Mouse (Mus musculus) c-Kit-positive CD71-positive TER-119-negative erythroid progenitor cells, embryonic 14.5 days (primary cell): ENCODE data around the gene Lix1.
A peak's percentile ranks its signal among the peaks of the same experiment; 100 is the strongest.

Experiments
- DNase-seq: peaks from one replicate; pipeline ENCODE4 v3.0.0-alpha.2; 2013; ENCODE audit warnings: low read depth

Lix1 gene

DNA sequence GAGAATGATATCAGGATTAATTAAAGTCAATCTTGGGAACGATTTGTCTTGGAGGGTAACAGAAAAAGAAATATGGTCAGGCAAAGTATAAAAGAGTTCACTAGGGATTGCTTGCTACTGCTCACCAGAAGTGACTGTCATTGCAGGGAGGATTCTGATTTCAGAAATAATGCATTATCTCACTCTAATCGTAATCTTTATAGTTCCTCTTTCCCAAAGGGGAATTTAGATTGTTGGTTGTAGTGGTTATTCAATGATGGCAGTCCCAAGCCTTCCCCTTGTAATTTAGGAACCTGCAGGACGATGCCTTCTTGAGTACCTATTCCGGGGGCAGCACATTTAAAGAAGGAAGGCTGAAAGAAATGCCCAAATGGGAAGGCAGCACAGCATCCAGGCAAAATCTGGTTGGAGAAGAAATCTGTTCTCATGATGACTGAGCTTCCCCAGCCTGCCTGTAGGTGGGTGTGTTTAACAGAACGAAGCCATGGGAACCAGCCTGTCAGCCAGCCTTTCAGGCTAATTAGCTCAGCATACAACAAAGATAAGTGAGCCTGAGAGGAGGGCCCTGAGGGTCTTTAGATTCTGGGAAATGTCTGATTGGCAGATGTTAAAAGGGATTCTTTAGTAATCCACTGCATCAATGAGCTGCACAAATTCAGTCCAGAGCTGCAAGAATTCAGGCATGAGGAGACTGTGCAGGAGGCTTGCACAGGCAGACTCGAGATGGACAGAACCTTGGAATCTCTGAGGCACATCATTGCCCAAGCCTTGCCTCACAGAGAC lies at the start of gene Lix1:
Gene Lix1, plus strand, starts transcription at position 451 of the 783 bp plus-strand sequence.
- DNase-seq: no peak

DNA sequence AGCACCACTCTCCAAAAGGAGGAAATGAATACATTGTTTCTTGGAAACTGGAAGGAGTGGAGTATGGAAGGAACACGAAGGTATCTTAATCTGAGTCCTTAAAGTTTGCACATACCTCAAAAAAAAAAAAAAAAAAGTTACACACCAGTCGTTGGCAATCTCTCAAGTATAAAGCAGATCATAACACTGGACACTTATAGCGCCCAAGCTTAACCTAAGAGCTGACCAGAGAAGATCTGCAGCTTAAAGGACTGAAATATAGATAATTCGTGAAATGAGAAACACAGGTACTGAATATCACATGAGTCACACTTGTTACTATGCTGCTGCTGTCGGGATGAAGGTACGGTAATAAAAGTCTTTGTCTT lies 28.9 kb upstream of the Lix1 start:
- DNase-seq: no peak

DNA sequence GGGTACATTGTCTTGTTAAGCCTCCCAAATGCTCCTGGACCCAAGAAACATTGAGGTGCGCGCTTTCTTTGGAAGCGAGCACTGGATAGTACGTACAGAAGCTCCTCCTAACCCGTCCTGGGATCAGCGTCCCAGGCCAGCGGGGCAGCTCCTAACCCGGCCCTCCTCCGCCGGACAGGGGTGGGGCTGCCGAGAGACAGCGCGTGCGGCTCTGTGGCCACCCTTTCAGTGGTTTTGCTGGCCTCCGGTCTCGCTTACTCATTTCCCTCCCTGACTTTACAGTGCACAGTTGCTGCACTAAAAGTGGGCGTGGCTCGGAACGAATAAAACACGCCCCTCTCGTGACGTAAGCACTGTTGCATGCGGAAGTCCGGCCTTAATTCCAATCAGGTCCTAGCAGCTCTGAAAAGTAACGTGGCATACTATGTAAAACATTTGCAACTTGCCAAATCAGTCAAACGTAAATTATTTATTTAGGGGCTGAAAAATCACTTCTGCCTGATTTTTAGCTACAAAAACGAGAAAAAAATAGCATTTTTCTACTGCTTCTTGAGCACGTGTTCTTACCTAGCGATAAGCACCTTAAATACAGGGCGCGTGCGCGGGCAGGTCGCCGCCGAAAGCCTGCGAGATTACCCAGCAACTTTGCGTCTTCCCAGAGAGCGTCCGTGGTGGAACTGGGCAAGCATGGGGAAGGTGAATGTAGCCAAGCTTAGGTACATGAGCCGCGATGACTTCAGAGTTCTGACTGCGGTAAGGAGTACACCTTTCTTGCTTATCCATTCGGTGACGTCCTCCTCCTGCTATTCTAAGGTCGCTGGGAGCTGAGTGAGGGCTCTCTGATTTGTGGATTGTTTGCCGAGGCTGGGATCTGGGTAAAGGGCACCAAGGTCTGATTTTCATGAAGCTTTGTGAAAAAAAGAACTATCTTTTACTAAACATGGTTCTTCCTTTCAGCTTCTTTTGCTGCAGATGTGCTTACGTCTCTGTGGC lies 28.3 kb upstream of the Lix1 start, which contains the start of gene Riok2:
Gene Riok2, plus strand, starts transcription at position 392 of the 993 bp plus-strand sequence.
- DNase-seq: peak; percentile 99

DNA sequence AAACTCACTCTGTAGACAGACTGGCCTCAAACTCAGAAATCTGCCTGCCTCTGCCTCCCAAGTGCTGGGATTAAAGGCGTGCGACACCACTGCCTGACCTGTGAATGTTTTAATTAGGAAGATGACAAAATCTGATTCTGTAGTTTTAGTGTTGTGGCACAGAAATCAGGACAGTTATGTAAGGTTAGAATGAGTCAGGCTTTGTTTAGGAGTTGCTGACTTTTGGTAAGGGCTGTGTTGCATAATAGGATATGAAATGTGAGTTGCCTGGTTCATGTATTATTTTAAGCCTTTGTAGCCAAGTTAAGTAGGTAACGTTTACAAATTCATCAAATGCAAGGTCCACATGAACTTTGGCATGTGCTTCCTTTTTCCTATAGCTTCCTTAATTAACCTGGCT lies 26.9 kb upstream of the Lix1 start:
- no peak for DNase-seq

DNA sequence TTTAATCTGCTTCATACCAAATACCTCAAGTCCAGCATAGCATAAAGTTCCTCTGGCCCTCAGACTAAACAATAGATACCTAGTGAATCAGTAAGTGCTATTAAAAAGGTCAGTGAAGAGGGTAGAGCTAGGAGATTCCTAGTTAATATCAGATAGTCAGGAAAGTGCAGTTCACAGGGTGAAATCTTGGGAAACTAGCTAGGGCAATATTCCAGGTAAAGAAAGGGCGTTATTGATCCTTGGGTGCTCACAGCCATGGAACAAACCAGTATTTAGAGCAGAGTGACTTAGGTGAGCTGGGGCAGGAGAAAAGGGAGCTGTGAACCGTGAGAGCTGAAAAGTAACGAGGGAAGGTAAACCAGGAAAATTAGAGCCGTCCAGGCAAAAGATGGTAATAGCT lies 18.8 kb upstream of the Lix1 start:
- DNase-seq: no peak

DNA sequence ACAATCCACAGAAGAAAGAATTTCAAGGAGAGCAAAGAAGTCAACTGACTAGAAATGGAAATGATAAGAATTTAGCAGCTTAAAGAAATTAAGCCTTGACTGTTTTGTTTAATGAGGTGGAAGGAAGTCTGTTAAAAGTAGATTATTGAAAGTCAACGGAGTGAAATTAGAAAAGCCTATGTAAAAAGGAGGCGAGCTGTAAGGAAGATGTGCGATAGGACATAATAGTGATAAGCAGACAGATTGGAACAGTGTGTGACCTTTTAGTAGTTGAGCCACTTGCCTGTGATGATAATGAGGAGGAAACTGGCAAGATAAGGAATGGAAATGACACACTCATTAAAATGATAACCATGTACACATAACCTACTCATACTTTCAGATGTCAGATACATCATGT lies 18.0 kb upstream of the Lix1 start:
- no peak for DNase-seq

DNA sequence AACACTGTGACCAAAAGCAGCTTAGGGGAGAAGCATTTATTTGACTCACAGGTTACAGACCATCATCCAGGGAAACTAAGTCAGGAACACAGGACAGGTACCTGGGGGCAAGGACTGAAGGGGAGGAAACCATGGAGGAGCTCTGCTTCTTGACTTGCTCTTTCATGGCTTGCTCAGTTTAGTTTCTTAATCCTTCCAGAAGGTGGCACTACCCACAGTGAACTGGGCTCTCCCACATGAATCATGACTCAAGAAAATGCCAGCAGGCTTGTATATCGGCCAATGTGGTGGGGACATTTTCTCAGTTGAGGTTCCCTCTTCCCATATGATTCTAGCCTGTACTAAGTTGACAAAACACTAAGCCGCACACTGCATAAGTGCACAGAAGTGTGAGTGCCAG lies 16.4 kb upstream of the Lix1 start:
- DNase-seq: no peak

DNA sequence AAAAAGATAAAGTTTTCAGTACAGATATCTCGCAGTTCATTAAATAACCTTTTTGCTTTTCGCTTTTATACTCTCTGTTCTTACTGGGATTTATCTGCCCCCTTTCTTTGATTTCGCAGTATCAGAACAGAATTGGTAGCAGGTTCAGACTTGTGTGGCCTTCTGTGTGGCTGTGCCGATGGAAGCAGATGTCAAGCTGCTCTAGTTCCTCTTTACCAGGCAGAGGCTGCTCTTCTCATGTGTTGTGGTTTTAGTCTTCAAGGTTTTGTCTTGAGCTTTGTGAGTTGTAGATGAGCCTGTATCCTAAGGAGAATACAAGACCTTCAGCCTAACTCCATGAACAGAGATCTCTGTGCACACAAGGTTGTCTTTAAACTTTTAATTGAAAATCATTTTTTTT lies 10.6 kb upstream of the Lix1 start:
- no peak for DNase-seq

DNA sequence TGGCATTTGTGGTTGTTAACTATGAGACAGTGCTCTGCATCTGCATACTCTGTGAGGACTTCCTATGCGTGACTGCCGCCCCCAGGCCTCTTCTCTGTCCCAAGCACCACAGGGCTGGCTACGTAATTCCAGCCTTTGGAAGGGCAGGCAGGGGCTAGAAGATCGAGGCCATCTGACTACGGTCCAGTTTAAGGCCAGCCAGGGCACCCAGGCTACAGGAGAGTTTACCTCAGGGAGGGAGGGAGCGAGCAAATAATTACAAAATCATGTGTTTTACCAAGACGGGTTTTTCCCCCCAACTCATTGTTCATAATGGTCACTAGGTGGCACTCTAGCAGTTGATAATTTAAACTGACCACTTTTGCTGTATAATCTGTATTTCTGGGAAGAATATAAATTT lies 9.6 kb upstream of the Lix1 start:
- no peak for DNase-seq

DNA sequence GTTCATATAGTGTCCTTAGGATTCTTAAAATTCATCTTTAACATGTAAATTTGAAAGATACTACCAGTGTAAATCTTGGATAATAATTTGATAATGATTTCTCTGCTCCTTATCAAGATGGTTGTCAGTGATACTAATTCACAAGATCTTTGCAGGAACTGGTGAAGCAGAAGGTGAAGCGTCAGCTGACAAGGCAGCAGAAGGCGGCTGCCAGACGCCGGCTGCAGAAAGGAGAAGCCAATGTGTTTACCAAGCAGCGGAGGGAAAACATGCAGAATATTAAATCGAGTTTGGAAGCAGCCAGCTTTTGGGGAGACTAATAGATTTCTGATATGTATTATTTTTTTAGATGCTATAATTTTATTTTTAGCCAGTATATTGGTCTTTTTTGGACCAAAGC lies 9.2 kb upstream of the Lix1 start:
- DNase-seq: no peak

DNA sequence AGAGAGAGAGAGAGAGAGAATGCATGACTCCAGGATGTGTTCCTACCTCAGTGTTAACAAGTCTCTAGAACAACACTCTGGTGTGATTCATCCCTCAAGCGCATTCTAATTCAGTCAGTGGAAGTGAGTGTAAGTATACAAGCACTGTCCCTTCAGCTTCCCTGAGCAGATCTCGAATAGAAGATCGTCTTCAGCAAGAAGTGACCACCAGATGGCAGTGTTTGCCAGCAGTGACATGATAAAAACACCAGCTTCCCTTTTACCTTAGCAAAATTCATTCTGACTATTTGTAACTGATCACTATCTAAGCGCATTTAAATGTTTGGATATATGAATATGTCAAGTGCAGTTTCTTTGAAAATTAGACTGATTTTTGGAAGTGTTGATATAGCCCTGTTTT lies 8.1 kb upstream of the Lix1 start:
- peak; percentile 65 for DNase-seq

DNA sequence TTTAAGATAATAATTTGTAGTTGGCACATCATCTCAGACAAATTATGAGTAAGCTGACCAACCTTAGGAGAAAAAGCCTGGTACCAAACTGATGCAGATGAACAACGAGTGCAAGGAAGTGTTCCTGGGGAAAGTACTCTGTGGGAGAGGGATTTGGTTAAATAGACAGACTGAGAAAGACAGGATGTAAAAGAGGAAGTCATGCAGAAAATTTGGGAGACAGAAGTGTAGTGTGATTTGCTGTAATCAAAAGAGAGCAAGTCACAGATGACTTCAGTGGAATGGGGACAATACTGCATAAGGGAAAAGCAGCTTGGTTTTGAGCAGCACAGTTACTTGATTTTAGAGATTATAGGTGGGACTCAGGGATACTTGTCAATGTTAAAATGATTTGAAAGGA lies 5.6 kb upstream of the Lix1 start:
- no peak for DNase-seq

DNA sequence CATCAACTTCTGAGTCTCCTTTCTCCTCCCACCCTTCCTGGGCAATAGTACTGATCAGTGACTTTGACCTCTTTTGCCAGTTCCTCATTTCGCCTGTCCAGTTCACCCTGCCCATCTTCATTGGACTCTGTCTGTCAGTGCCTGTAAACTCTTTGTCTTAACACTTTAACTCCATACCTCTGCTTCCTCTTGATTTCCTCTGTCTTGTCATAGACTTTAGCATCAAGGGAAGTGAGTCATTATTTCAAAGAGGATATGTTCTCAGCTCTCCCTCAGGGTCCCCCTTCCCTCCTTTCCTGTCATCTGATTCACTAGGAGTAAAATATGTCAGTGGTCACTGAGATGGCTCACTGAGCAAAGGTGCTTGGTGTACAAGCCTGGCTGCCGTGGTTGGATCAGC lies 3.8 kb upstream of the Lix1 start:
- no peak for DNase-seq

DNA sequence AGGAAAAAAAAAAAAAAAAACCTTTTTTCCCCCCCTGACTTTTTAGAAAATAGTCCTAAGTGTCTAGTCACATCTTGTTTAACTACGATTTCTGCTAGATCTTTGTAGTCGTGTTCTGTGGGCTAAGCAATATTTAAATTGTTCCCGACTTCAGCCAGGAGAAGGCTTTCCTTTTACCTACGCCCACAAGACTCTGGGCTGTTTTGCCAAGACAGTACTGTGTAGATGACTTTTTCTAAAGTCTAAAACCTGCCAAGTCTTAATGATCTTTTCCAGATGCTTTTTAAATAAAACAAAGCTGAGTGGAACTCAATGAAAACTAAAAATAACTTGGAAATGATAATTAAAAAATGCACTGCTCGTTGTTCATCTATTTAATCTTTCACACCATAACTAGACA lies 566 bp downstream of the Lix1 start:
- DNase-seq: no peak

DNA sequence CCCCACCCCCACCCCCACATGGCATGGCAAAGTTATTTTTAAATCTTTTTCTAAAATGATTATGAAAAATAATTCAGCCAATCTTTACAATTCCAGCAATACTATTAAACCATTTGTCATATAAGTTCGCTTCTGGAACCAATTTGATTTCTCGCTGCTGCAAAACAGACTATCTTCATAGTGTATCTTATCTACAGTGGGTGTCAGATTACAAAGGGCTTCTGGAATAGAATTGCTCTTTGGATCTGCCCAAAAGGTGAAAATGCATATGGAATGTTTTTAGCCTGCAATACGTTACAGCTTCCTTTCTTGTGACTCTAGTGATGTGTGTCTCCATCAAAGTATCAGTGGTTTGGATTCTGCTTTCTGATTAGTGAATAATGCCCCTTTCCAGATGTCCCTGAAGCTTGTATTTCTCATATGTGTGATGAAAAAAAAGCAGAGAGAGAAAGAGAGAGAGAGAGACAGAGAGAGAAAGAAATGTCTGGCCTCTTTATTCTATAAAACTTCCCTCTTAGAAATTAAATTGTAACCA lies 1.2 kb downstream of the Lix1 start:
- DNase-seq: no peak

DNA sequence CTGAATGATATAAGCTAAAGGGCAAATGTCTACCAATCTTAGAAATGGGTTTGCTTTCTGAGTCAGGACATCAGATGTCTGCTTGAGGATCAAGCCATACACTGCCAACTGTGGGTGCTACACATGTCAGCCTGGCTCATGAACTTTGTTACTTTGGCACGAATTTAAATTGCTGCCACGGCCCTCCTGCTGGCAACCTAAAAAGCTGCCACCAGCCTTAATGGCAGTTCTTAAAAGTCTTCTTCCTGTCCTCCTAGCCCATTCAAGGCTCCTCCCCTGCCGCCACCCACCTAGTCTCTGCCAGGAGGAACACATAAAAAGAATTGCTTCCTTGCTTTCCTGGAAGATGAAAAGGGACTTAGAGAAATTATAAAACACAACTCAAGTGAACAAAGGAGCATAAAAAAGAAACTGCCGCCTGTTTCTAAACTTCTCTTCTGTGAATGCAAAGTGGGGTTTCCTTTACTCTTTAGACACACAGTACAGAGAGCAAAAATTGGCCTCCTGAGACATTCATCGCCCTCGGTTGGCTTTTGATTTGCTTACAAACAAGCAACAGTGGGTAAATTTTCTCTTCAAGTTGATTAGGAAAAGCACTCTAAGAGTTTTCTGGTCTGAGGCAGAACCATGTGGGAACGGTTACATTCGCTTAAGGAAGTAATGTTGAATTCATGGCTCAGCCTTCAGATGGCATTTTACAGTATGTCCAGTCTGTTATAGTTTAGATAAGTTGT lies 2.5 kb downstream of the Lix1 start:
- DNase-seq: no peak

DNA sequence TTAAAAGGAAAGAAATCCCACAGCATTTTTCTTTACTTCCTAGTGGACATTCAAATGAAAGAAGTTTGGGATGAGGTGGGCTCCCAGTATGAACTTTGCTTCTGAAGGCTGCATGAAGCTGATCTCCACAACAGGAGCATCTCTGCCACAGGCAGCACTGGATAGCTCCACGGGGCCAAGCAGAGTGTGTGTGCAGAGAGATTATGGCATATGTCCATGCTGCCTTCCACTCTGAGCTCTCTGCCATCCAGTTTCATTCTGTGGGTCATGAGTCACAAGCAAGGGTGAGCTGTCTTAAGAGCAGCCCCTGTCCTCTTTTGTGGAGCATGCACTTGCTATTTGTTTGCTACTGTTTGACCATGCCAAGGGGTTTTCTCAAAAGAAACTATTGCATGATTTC lies 3.1 kb downstream of the Lix1 start:
- DNase-seq: no peak

DNA sequence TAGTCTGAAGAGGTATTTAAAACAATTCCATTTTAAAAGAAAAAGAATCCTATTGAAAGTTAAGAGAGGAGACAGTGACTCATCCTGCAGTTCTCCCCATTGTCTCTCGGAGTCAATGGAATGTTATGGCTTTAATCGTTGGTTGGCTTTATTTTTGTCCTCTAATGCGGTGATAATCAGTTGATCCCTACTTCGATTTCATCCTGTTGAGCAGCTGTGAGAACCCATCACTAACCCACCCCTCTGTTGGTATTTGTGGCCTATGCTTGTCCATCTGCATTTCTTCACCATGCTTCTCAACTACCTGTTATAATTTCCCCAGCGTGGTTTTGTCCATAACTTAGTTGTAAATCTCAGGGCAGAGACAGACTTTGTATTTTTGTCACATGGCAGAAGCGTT lies 5.7 kb downstream of the Lix1 start:
- no peak for DNase-seq

DNA sequence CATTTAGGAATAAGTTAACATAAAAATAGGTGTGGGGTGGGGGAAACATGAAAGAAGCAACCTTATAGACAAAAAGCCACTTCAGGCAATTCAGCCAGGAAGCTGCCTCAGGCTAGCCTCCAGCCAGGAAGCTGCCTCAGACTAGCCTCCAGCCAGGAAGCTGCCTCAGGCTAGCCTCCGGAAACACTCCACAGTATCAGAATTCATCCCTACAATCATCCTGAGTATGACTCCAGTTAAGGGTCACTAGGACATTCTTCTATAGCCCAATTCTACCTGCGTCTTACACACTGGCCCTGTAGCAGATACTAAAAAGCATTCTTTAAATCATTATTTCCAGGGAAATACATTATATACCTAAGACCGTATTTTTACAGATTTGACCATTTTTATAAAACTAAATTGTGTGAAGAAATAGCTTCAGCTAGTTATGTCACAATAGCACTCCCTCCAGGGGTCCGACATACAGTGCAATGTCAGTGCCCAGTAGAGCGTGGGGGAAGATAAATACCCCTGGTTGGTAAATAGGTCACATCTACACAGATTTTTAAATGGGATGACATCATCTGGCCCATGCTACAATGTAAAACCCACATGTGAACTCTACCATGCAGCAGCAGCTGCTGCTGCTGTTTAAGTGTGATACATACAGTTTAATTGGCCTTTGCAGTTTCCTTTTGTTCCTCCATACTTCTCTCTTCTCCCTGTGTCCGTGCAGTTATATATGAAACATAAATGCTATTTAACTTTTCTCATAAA lies 6.4 kb downstream of the Lix1 start:
- DNase-seq: no peak

DNA sequence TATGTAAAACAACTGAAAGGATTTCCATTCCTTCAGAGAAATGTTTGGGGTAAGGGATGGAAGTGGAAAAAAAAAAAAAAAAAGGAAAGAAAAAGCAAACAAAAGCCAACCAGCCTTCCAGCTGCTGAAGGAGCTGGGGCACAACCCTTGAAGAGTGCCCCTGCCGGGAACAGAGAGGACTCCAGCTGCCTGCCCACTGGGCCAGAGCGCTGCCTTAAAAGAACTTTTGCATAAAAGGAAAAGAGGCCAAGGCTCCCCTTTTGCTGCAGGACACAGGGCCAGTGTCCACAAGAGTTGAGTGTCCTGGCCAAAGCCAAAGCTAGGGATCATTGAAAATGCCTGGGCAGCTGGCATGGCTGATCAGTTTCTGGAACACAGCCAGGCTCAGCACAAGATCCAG lies 7.1 kb downstream of the Lix1 start:
- DNase-seq: no peak

DNA sequence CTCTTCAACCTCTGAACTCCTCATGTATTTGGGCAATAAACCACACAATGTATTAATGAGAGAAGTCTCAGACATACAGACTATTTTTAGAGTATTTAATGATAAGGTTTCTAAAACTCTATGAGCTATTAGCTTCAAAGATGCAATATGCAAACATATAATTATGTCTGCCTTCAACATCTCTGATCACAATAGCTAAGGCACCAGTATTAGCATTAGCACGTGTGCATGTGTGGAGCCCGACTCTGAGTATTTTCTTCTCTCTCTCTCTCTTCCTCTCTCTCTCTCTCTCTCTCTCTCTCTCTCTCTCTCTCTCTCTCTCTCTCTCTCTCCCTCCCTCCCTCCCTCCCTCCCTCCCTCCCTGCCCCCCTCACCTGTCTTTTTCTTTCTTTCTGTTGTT lies 9.0 kb downstream of the Lix1 start:
- DNase-seq: no peak

DNA sequence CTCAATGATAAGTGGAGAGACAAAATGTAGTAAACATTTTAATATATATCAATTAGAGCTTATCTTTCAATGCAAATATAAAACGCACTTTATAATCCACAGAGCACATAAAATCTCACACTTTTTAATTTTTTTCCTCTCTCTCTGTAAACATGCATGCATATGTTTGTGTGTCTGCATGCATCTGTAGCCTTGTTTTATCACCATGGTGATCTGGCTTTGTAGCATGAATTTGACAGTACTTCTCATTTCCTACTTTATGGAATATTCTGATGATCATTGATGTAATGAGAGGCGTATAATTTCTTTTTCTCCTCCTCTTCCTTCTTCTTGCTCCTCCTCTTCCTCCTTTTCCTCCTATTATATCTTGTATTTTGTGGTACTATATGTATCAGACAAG lies 9.7 kb downstream of the Lix1 start:
- DNase-seq: no peak
